Mouse (Mus musculus) lung, adult 2 months (tissue): Measurements from ENCODE around the gene Pacrg.

Source experiments
- CTCF ChIP-seq: fragments of 200-500 bp; IDR thresholded peaks from 2 replicates; pipeline ENCODE4 v1.5.1; 2011; ENCODE audit warnings: mild to moderate bottlenecking, low read length, control low read depth; ENCODE audit not compliant: insufficient read depth
- POLR2A ChIP-seq: fragments of 200-500 bp; IDR thresholded peaks from 2 replicates; pipeline ENCODE4 v1.6.1; 2011; ENCODE audit warnings: low read depth, mild to moderate bottlenecking, control low read depth, low read length, borderline replicate concordance; ENCODE audit errors: extremely low read depth

- TF ChIP-seq CTCF (no peak), POLR2A (no peak)
Observed at GRCm38 (mm10) chr17:10397336-10397735, 442.8 kb downstream of the Pacrg start.
